Mouse (Mus musculus): ENCODE data around the gene C87436.

DNA sequence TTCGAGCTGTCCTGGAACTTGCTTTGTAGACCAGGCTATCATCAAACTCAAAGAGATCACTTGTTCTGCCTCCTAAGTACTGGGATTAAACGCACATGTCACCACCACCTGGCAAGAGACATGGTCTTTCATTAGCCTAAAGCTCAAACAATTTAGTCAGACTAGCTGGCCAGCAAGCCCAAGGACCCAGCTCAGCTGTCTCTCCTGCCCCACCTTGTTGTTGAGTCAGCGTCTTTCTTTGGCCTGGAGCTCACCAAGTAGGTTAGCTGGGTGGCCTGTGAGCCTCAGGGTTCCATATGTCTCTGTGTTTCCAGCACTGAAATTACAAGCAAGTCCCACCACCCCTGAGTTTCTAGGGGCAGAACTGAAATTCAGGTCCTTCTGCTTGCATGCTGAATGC is 24.9 kb downstream of the C87436 start:
- TF ChIP-seq GATA1 (IDR thresholded peaks at IDR 0.05; ENCODE audit: borderline replicate concordance, low read length) (no peak), FLI1 (IDR thresholded peaks at IDR 0.05; ENCODE audit: low read length) (no peak)

Data from megakaryocyte, embryonic 14.5 days (primary cell).